Mouse (Mus musculus) ZHBTc4 (cell line): ENCODE results near the gene Cc2d2a.

Source experiments
- DNase-seq: peaks from one replicate; pipeline ENCODE4 v3.0.0-alpha.2; 2011; ENCODE audit warnings: low read depth, low spot score

Gene Cc2d2a

GRCm38 (mm10) chr5:43661997-43662961 is at the start of gene Cc2d2a:
Gene Cc2d2a, plus strand, starts transcription at chr5:43662346.
- DNase-seq = peak; percentile 9

- DNase-seq = no peak
These were observed 40.4 kb upstream of the Cc2d2a start for GRCm38 (mm10) chr5:43621575-43622299.

GRCm38 (mm10) chr5:43625407-43625806 is 36.7 kb upstream of the Cc2d2a start:
- no peak for DNase-seq

- no peak for DNase-seq
These were observed 28.0 kb upstream of the Cc2d2a start for GRCm38 (mm10) chr5:43634071-43634601.

- DNase-seq = peak; percentile 18
These were observed 27.5 kb upstream of the Cc2d2a start for GRCm38 (mm10) chr5:43634602-43635081.

- DNase-seq = no peak
These were observed 17.1 kb upstream of the Cc2d2a start for GRCm38 (mm10) chr5:43645020-43645419.

- no peak for DNase-seq
These were observed 14.9 kb upstream of the Cc2d2a start for GRCm38 (mm10) chr5:43647098-43647774.

- no peak for DNase-seq
These were observed 648 bp upstream of the Cc2d2a start for GRCm38 (mm10) chr5:43661498-43661897.

GRCm38 (mm10) chr5:43663531-43663930 is 1.4 kb downstream of the Cc2d2a start:
- DNase-seq = no peak

GRCm38 (mm10) chr5:43665144-43665543 is 3.0 kb downstream of the Cc2d2a start:
- no peak for DNase-seq

GRCm38 (mm10) chr5:43669118-43669645 is 7.0 kb downstream of the Cc2d2a start:
- DNase-seq = no peak

- DNase-seq = peak; percentile 89
These were observed 10.2 kb downstream of the Cc2d2a start for GRCm38 (mm10) chr5:43672177-43672911.

- peak; percentile 15 for DNase-seq
These were observed 10.9 kb downstream of the Cc2d2a start for GRCm38 (mm10) chr5:43673083-43673482.

GRCm38 (mm10) chr5:43685466-43685865 is 23.3 kb downstream of the Cc2d2a start:
- no peak for DNase-seq

- peak; percentile 61 for DNase-seq
These were observed 30.3 kb downstream of the Cc2d2a start for GRCm38 (mm10) chr5:43692489-43692888.

GRCm38 (mm10) chr5:43697133-43697532 is 35.0 kb downstream of the Cc2d2a start:
- no peak for DNase-seq

- DNase-seq = no peak
These were observed 37.1 kb downstream of the Cc2d2a start for GRCm38 (mm10) chr5:43699240-43699639.

GRCm38 (mm10) chr5:43721538-43722451 is 59.6 kb downstream of the Cc2d2a start:
- no peak for DNase-seq

GRCm38 (mm10) chr5:43722452-43722783 is 60.3 kb downstream of the Cc2d2a start:
- DNase-seq = no peak

GRCm38 (mm10) chr5:43723830-43724229 is 61.7 kb downstream of the Cc2d2a start:
- no peak for DNase-seq
